Mouse (Mus musculus) midbrain, embryonic 14.5 days (tissue): Measurements from ENCODE around the gene Slc38a2. TPM values are rescaled to one million over a fixed set of nuclear protein-coding genes. Genes with fewer than 3 reads are reported as not detected.

Source experiments
- ATAC-seq: fragments of 200-750 bp; cut with Nextera tagmentation; 2 replicates; pipeline ENCODE4 v1.8.0; 2017; ENCODE audit warnings: moderate number of reproducible peaks, moderate library complexity; ENCODE audit not compliant: low FRiP score, low TSS enrichment
- DNase-seq: peaks from one replicate; pipeline ENCODE4 v3.0.0-alpha.2; 2015
- H3K27ac ChIP-seq: fragments of 300-500 bp; sonication (generic); replicated peaks from 2 replicates; pipeline ENCODE4 v1.5.1; 2014; ENCODE audit warnings: mild to moderate bottlenecking, low read depth, low read length, moderate library complexity
- H3K27me3 ChIP-seq: fragments of 300-500 bp; sonication (generic); 2 replicates; pipeline ENCODE4 v1.6.1; 2014; ENCODE audit warnings: low read length, control low read depth, mixed read lengths; ENCODE audit not compliant: control insufficient read depth, insufficient read depth
- H3K36me3 ChIP-seq: fragments of 300-500 bp; sonication (generic); 2 replicates; pipeline ENCODE4 v1.6.1; 2014; ENCODE audit warnings: low read length, control low read depth; ENCODE audit not compliant: control insufficient read depth, insufficient read depth
- H3K4me1 ChIP-seq: fragments of 300-500 bp; sonication (generic); 2 replicates; pipeline ENCODE4 v1.6.1; 2014; ENCODE audit warnings: mild to moderate bottlenecking, antibody characterized with exemption, low read length, control low read depth; ENCODE audit not compliant: control insufficient read depth, insufficient read depth
- H3K4me2 ChIP-seq: fragments of 300-500 bp; sonication (generic); 2 replicates; pipeline ENCODE4 v1.6.1; 2014; ENCODE audit warnings: mild to moderate bottlenecking, low read length, moderate library complexity
- H3K4me3 ChIP-seq: fragments of 300-500 bp; sonication (generic); replicated peaks from 2 replicates; pipeline ENCODE4 v1.5.1; 2014; ENCODE audit warnings: low read depth, low read length
- H3K9ac ChIP-seq: fragments of 300-500 bp; sonication (generic); replicated peaks from 2 replicates; pipeline ENCODE4 v1.6.1; 2014; ENCODE audit warnings: mild to moderate bottlenecking, low read length, moderate library complexity
- H3K9me3 ChIP-seq: fragments of 300-500 bp; sonication (generic); 2 replicates; pipeline ENCODE4 v1.6.1; 2016; ENCODE audit warnings: low read length, control low read depth, mixed read lengths; ENCODE audit not compliant: control insufficient read depth
- WGBS: fragments of 180-500 bp; shearing (Covaris S2); extraction: QIAGEN DNeasy Blood & Tissue Kit; methylation state at CpG from one replicate; pipeline ENCODE4 v1.1.7; 2014; 5-methylcytosine and 5-hydroxymethylcytosine counted together
- polyA plus RNA-seq: library from polyadenylated mRNA; unstranded; fragments of >200 nt; fragmentation: Nextera tagmentation; extraction: Ambion mirVana; gene quantifications from 2 replicates; pipeline ENCODE4 v1.2.1, GENCODE M21; 2014

The Slc38a2 gene
- polyA plus RNA-seq, 1 experiment from 2014 or later = 159 TPM

DNA sequence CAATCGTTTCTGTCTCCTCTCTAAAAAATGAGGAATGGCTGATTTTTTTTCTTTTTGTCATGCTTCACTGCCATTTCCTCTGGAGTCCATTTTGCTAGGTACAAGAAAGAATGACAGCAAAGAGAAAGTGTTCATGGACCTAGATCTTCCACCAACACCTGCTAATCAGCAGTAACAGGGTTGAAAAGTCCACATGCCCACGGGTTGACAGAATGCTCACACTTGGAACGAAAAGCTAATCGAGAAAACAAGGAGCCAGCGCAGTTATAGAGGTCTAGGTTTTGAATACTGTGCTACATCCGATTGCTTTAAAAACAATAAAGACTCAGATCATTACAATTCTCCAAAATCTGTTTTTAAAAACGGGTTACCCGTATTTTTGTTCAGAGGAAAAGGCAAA lies 8.9 kb upstream of the Slc38a2 start:
- 87% methylated on average over 8 of the region's 8 CpGs for WGBS
- H3K27me3 ChIP-seq = no peaks in the 10 kb centered on the region
- DNase-seq = no peak
- H3K9me3 ChIP-seq = no peaks in the 10 kb centered on the region
- peaks cover 12% of the 10 kb centered on the region for H3K4me1 ChIP-seq
- no peak overlapping the region for H3K9ac ChIP-seq
- H3K4me3 ChIP-seq = no peak overlapping the region
- H3K36me3 ChIP-seq = no peaks in the 10 kb centered on the region
- ATAC-seq = no peak
- H3K4me2 ChIP-seq = no peak overlapping the region
- H3K27ac ChIP-seq = no peak overlapping the region

DNA sequence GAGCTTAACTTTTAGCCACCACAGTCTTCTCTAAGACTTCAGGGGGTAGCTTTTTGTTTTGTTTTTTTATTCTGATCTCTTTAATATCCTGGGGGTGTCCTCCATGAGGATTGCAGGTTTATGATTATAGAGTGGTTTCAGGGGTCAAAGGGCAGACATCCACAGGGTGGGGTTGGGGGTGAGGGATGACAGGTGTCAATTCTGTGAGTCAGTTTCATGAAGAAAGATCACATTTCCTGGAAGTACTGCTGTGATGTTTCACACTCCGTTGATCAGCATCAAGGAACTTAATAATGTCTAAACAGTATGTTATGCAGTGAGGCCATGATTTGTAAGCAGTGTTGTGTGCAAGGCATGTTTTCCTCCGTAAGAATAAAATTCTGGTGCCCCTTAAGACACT lies 8.4 kb upstream of the Slc38a2 start:
- Histone ChIP-seq H3K4me3 (no peak overlapping the region), H3K27me3 (no peaks in the 10 kb centered on the region), H3K9ac (no peak overlapping the region), H3K4me2 (no peak overlapping the region), H3K27ac (no peak overlapping the region), H3K9me3 (no peaks in the 10 kb centered on the region), H3K4me1 (peaks cover 12% of the 10 kb centered on the region), H3K36me3 (no peaks in the 10 kb centered on the region)
- DNase-seq (no peak), ATAC-seq (no peak)
- WGBS = 80% methylated on average over 2 of the region's 2 CpGs

DNA sequence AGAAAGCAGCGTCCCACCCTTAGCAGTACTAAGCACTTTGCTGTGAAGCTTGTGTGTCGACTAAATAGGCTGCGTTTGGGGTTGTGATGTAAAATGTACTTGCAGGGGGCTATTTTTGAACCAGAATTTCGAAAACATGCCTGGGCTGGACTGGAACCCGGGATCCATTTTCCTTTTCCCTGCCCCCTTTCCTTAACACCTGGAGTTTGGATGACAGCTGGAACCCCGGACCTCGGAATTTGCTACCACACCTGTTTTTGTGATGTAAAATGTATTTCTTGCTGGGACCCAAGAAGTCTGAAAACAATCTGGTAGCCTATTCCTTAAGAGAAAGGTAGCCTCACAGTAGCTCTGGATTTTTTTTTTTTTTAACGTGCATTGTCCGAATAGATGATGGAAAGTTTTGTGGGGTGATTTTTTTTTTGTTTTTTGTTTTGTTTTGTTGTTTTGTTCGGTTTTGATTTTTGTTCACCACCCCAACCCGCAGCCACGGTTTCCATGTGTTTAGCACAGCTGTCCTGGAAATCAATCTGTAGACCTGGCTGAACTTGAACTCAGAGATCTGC lies 3.0 kb upstream of the Slc38a2 start:
- 92% methylated on average over 12 of the region's 12 CpGs for WGBS
- DNase-seq (no peak), ATAC-seq (no peak)
- peaks cover 7% of the 10 kb centered on the region; the same call in 1 of the 2 replicates for H3K4me1 ChIP-seq
- H3K9me3 ChIP-seq = no peaks in the 10 kb centered on the region
- peaks cover 10% of the 10 kb centered on the region for H3K36me3 ChIP-seq
- H3K9ac ChIP-seq = no peak overlapping the region
- H3K27me3 ChIP-seq = no peaks in the 10 kb centered on the region
- no peak overlapping the region for H3K4me3 ChIP-seq
- H3K4me2 ChIP-seq = no peak overlapping the region
- H3K27ac ChIP-seq = no peak overlapping the region

DNA sequence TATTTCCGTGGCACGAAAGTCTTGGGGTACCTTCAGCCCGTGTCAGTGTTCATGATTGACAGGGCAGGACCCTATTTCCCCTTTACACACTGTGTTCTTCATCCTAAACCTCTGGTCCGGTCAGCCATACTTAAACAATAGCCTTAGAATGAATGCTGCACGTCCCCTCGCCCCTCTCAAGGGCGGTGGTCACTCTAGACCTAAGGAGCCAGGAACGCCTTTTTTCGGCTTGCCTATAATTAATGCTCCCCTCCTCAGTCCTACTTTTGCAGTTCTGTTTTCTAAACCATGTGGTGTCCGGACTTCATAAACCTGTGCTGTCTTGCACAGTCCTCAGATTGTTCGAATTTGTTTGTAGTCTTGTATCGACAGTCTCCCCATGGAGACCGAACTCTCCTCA lies 1.2 kb upstream of the Slc38a2 start:
- Histone ChIP-seq H3K9ac (no peak overlapping the region), H3K36me3 (peaks cover 27% of the 10 kb centered on the region), H3K27me3 (no peaks in the 10 kb centered on the region), H3K4me1 (peaks cover 25% of the 10 kb centered on the region), H3K9me3 (no peaks in the 10 kb centered on the region), H3K4me3 (no peak overlapping the region), H3K4me2 (peak overlapping the region; percentile 87), H3K27ac (peak overlapping the region; percentile 100; the same call in 1 of the 2 replicates)
- no peak for DNase-seq
- 35% methylated on average over 13 of the region's 13 CpGs for WGBS
- ATAC-seq = no peak

DNA sequence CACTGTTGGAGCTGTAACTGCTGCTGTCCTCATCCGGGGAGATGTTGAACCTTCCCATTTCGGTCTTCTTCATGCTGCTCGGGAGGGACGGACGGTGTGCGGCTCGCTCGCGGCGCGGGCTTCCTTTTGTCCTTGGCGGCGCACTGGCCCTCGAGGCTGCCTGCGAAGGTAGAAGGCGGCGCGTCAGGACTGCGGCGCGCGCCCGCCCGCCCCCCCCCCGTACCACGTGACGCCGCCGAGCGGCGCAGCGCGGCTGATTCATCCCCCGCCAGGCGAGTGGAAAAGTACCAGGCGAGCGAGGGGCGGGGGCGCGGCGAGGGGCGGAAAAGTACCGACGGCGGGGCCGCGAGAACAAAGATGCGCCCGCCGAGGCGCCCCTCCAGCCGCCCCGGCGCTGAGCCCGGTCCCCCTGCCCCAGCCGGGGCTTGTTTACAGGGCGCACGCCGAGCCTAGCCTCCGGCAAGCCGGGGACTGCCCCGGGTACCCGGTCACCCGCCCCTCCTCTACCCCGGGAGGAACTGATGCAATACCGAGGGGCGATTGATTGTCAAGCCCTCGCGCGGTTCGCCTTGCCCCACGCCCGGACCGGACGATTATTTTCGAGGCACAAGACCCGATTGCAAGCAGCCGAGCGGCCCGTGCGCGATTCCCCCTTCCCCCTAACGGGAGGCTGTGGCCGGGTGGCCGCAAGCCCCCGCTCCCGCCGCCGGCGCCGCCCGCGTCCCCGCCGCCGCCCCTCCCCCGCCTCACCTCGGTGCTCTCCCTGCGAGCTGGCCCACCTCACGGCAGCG lies 677 bp downstream of the Slc38a2 start:
- Histone ChIP-seq H3K27me3 (no peaks in the 10 kb centered on the region), H3K9me3 (no peaks in the 10 kb centered on the region), H3K4me2 (peak overlapping the region; percentile 87), H3K9ac (peak overlapping the region; percentile 100), H3K27ac (peak overlapping the region; percentile 100), H3K4me3 (peak overlapping the region; percentile 90), H3K4me1 (peaks cover 28% of the 10 kb centered on the region), H3K36me3 (peaks cover 47% of the 10 kb centered on the region)
- DNase-seq (peak; percentile 94), ATAC-seq (peak; percentile 86)
- WGBS = under 1% methylated on average over 98 of the region's 101 CpGs

DNA sequence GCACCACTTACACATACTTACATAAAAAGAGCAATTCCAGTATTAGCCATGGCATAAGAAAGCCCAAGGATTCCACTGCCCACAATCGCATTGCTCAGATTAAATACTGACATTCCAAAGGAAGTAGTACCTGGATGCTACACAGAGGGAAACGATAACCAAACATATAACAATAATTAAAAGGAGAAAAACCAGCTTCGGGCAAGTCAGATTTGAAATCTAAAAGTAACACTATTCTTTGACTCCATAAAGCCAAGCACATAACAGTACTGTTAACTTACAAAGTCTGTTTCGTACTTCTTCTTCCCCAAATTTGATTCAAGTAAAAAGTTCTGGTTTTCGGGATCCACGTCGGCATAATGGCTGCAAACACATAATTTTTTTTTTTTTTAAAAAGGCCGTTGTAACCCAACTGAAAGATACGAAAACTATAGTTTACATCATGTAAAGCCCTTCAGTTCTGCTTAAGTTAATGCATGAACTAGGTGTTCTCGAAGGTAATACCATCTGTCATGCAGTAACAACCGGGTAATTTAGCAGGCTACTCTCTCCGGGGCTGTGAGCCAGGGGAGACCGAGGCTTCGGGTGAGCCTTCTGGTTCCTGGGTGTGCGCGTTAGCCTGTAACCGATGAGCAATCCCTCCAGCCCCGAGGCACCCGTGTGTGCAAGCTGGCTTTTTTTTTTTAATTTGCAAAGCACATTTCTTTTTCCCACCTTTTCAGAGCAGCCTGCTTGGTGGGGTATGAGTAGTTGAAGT lies 1.5 kb downstream of the Slc38a2 start:
- Histone ChIP-seq H3K36me3 (peaks cover 54% of the 10 kb centered on the region), H3K9ac (peak overlapping the region; percentile 100), H3K4me3 (peak overlapping the region; percentile 90), H3K27me3 (no peaks in the 10 kb centered on the region), H3K4me2 (peak overlapping the region; percentile 87), H3K27ac (peak overlapping the region; percentile 100), H3K9me3 (no peaks in the 10 kb centered on the region), H3K4me1 (peaks cover 28% of the 10 kb centered on the region)
- ATAC-seq (peak; percentile 28; the same call in 1 of the 2 replicates), DNase-seq (no peak)
- WGBS = 19% methylated on average over 19 of the region's 19 CpGs

DNA sequence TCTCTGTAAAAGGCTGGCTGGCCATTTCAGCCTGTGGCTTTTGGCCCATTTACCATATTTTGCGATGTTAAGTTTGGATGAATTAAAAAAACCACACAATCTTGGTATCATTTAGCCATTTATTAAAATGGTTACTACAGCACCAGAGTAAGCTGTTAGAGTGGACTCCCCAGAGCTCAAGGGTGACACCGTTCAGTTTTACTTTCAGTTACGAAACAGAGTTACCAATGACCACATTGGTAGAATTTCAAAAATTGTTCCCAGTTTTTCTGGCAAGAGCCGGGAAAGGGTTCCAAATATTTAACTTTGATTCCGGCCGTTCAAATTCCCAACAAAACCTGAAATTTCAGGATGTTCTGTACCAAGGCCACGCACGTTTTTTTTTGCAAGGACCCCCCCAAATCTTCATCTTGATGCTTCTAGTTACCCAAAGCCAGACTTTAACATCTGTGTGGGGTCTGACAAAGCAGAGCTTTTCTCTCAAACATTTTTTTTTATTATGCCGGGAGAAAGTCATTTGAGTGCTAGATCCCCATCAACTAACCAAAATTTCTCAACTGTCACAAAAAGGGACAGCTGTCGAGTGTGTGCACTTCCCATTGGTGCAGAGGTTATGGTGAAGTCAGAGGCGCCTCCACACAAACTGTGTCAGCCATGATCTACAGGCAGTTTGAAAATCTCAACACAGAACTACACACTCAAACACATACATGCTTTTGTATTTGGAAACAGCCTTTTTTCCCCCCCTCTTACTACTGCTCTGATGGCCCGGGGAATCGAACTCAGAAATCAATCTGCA lies 2.8 kb downstream of the Slc38a2 start:
- Histone ChIP-seq H3K4me3 (peak overlapping the region; percentile 90), H3K4me2 (peak overlapping the region; percentile 87), H3K27ac (0 out of 2 replicates have a peak overlapping the region, but pooled peaks have one; percentile 32), H3K4me1 (peaks cover 28% of the 10 kb centered on the region), H3K36me3 (peaks cover 68% of the 10 kb centered on the region), H3K9me3 (no peaks in the 10 kb centered on the region), H3K9ac (peak overlapping the region; percentile 100), H3K27me3 (no peaks in the 10 kb centered on the region)
- DNase-seq (no peak), ATAC-seq (no peak)
- WGBS = 73% methylated on average over 13 of the region's 13 CpGs
